Mouse (Mus musculus): ENCODE measurements at regions not wholly inside any gene's neighbourhood (a gene's known extent, or its start where the extent isn't known, plus 50 kb on each side); places are given as distances from the start of the nearest gene placed in this dataset.

DNA sequence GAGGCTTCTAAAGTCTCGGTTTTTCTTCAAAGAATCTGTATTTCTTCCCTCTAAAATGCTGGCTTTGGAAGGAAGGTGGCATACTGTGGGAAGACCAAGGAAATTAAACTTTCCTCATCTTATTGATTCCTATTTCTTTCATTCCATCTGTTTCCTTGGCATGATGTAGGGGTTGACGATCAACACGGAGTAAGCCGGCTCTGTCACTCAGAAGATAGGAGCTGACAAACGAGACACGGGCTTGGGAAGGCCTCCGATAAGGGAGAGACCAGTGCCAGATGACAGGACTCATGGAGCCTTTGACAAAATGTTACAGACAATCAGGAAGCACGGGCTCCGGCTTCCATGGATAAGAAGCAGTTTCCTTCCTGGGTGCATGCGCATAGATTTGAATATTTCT, 101.4 kb upstream of the Hsfy2 start:
- H3K4me1 ChIP-seq (ENCODE audit: control insufficient read depth, insufficient read depth, low read length): no peaks in the 10 kb centered on the region
- DNase-seq (ENCODE audit: low spot score) (peak; percentile 42), ATAC-seq (peak; percentile 37; the same call in 1 of the 2 replicates)
- no peaks in the 10 kb centered on the region for H3K36me3 ChIP-seq (ENCODE audit: control insufficient read depth, insufficient read depth, low read length)
- no peak overlapping the region for H3K4me3 ChIP-seq (ENCODE audit: low read depth, low read length)
- no peaks in the 10 kb centered on the region for H3K27me3 ChIP-seq (replicated peaks; ENCODE audit: control insufficient read depth, insufficient read depth, low read length)
- WGBS: 82% methylated on average over 10 of the region's 10 CpGs
- no peak overlapping the region for H3K9ac ChIP-seq (ENCODE audit: low read length)
- H3K4me2 ChIP-seq (ENCODE audit: low read length): no peak overlapping the region
- no peak overlapping the region for H3K27ac ChIP-seq (ENCODE audit: low read depth, low read length)
- H3K9me3 ChIP-seq (replicated peaks; ENCODE audit: control insufficient read depth, low read length): no peaks in the 10 kb centered on the region

DNA sequence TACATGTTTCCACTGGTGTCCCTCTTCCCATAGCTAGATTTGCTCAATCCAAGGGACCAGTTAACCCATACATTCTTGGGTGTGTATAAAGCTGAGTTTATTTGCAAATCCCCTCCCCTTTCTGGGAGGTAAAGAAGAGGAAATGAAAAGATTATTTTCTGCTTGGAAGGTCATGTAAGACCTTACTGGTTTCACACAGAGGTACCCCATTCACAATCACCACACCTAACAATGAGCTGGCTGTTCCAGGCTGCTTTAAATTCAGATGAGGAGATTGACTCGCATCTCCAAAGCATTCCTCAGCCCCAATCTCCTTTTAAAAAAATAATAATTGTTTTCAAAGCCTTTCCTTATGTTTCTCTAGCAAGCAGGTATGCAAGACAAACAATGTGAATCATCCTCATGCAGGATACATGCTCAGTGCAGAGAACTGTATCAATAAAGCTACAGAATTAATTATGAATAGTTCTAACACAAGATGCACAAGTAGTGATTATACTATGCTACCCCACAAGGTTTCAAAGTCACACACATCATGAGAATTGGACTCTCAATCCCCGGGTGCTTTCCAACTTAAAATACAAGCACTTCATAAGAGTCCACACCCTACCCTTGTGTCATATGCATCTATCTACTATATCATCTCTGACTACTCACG, 89.1 kb upstream of the Hsfy2 start:
- Histone ChIP-seq H3K9me3 (replicated peaks; ENCODE audit: control insufficient read depth, low read length) (no peaks in the 10 kb centered on the region), H3K4me2 (ENCODE audit: low read length) (no peak overlapping the region), H3K4me1 (ENCODE audit: control insufficient read depth, insufficient read depth, low read length) (no peaks in the 10 kb centered on the region), H3K4me3 (ENCODE audit: low read depth, low read length) (no peak overlapping the region), H3K36me3 (ENCODE audit: control insufficient read depth, insufficient read depth, low read length) (no peaks in the 10 kb centered on the region), H3K27me3 (replicated peaks; ENCODE audit: control insufficient read depth, insufficient read depth, low read length) (no peaks in the 10 kb centered on the region), H3K27ac (ENCODE audit: low read depth, low read length) (no peak overlapping the region), H3K9ac (ENCODE audit: low read length) (no peak overlapping the region)
- WGBS: 20% methylated on average over 3 of the region's 3 CpGs
- peak; percentile 60 for DNase-seq (ENCODE audit: low spot score)
- peak; percentile 92 for ATAC-seq

DNA sequence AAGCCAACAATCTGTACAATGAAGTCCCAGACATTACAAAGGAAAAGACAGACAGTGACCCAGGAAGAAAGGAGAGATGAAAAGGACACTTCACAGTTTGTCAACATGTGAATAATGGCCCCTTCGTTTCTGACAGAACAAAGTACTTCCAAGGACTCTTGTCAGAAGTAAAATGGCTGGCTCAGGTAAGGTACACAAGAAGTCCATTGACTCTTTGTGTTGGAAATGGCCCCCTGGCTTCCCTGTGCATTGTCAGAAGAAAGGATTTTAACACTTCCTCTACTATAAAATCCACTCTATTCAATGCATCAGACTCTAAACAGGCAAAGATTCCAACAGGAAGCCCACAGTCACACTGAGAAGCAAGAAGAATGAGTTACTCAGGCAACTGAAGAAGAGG, 86.4 kb upstream of the Hsfy2 start:
- no peak overlapping the region for H3K9ac ChIP-seq (ENCODE audit: low read length)
- WGBS: 34% methylated on average over 1 of the region's 1 CpGs
- H3K4me3 ChIP-seq (ENCODE audit: low read depth, low read length): no peak overlapping the region
- ATAC-seq (no peak), DNase-seq (ENCODE audit: low spot score) (no peak)
- no peaks in the 10 kb centered on the region for H3K27me3 ChIP-seq (replicated peaks; ENCODE audit: control insufficient read depth, insufficient read depth, low read length)
- no peak overlapping the region for H3K4me2 ChIP-seq (ENCODE audit: low read length)
- H3K9me3 ChIP-seq (replicated peaks; ENCODE audit: control insufficient read depth, low read length): no peaks in the 10 kb centered on the region
- no peaks in the 10 kb centered on the region for H3K4me1 ChIP-seq (ENCODE audit: control insufficient read depth, insufficient read depth, low read length)
- H3K27ac ChIP-seq (ENCODE audit: low read depth, low read length): no peak overlapping the region
- no peaks in the 10 kb centered on the region for H3K36me3 ChIP-seq (ENCODE audit: control insufficient read depth, insufficient read depth, low read length)

DNA sequence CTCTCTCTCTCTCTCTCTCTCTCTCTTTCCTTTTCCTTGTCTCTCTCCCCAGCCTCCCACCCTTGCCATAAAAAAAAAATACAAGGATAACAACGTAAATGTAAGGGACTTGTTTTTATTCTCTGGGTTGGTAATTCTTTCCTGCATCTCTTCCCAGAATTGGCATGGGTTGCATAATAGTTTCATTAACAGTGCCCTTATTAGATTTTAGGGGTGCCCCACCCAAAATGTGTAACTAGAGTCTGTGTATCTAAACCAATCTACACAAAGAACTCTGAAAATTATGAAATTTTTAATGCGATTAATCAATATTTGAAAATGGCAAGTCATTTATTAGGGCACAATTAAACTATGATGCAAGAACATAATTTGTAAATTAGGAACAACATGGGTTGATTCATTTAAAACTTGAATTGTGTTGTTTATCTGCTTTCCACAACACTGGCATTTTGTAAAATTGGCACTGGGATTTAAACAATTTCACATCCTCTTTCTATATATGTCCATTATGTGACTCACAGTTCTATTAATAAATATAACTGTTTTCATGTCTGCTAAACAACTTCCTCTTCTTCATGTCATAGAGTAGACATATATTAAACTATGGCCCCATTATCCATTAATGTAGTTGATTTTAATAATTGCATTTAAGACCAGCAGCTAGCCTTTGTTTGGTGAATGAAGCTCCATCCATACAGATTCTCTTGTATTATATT, 75.9 kb upstream of the Hsfy2 start:
- Histone ChIP-seq H3K4me1 (ENCODE audit: control insufficient read depth, insufficient read depth, low read length) (no peaks in the 10 kb centered on the region), H3K36me3 (ENCODE audit: control insufficient read depth, insufficient read depth, low read length) (no peaks in the 10 kb centered on the region), H3K4me3 (ENCODE audit: low read depth, low read length) (no peak overlapping the region), H3K9me3 (replicated peaks; ENCODE audit: control insufficient read depth, low read length) (no peaks in the 10 kb centered on the region), H3K27ac (ENCODE audit: low read depth, low read length) (no peak overlapping the region), H3K27me3 (replicated peaks; ENCODE audit: control insufficient read depth, insufficient read depth, low read length) (no peaks in the 10 kb centered on the region), H3K4me2 (ENCODE audit: low read length) (no peak overlapping the region), H3K9ac (ENCODE audit: low read length) (no peak overlapping the region)
- WGBS: 92% methylated on average over 2 of the region's 2 CpGs
- ATAC-seq (no peak), DNase-seq (ENCODE audit: low spot score) (no peak)

DNA sequence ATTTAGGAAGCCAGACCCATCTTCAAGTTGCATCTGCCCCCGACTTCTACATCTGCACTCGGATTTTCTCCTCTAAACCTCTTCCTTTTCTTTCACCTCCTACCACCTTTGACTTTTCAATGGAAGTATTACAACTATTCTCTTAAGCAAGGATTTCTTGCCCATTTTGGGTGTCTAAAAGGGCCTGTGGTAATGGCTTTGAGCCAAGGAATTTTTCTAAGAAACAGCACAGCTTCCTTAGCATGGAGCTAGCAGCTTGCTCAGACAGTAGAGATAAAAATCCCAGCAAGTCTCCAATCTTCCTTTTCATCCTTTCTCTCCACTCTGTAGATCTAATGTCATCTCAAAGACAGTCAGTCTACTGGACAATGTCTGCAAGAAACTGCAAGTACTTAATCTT, 63.2 kb upstream of the Hsfy2 start:
- Histone ChIP-seq H3K36me3 (ENCODE audit: control insufficient read depth, insufficient read depth, low read length) (no peaks in the 10 kb centered on the region), H3K27ac (ENCODE audit: low read depth, low read length) (no peak overlapping the region), H3K9ac (ENCODE audit: low read length) (no peak overlapping the region), H3K4me3 (ENCODE audit: low read depth, low read length) (no peak overlapping the region), H3K9me3 (replicated peaks; ENCODE audit: control insufficient read depth, low read length) (no peaks in the 10 kb centered on the region), H3K4me1 (ENCODE audit: control insufficient read depth, insufficient read depth, low read length) (no peaks in the 10 kb centered on the region), H3K4me2 (ENCODE audit: low read length) (no peak overlapping the region), H3K27me3 (replicated peaks; ENCODE audit: control insufficient read depth, insufficient read depth, low read length) (no peaks in the 10 kb centered on the region)
- no peak for DNase-seq (ENCODE audit: low spot score)
- 96% methylated on average over 2 of the region's 2 CpGs for WGBS
- no peak for ATAC-seq

DNA sequence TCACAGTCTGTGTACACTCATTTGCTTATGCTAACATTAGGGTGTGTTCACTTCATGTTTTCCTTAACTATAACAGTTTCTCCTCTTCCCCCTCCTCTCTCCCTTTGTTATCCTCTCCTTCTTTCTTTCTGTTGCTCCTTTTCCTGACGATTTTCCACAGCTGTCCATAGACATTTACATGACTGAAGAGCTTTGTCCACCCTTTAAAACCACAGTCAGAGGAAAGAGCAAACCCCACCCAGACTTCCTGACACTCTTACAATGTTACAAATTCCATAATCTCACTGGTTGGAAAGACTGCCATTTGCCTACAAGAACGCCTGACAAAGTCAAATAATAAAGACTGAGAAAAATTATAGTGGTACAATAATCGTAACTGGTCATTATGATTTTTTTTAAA, 60.3 kb upstream of the Hsfy2 start:
- Histone ChIP-seq H3K27ac (ENCODE audit: low read depth, low read length) (no peak overlapping the region), H3K4me3 (ENCODE audit: low read depth, low read length) (no peak overlapping the region), H3K27me3 (replicated peaks; ENCODE audit: control insufficient read depth, insufficient read depth, low read length) (no peaks in the 10 kb centered on the region), H3K4me2 (ENCODE audit: low read length) (no peak overlapping the region), H3K4me1 (ENCODE audit: control insufficient read depth, insufficient read depth, low read length) (no peaks in the 10 kb centered on the region), H3K9me3 (replicated peaks; ENCODE audit: control insufficient read depth, low read length) (no peaks in the 10 kb centered on the region), H3K9ac (ENCODE audit: low read length) (no peak overlapping the region), H3K36me3 (ENCODE audit: control insufficient read depth, insufficient read depth, low read length) (no peaks in the 10 kb centered on the region)
- DNase-seq (ENCODE audit: low spot score) (no peak), ATAC-seq (no peak)
- WGBS: 66% methylated on average over 3 of the region's 3 CpGs

Measured in forebrain, embryonic 14.5 days (tissue).